Mouse (Mus musculus) layer of hippocampus, postnatal 25 days (tissue): ENCODE data around the gene Plpp1. TPM values are rescaled to one million over a fixed set of nuclear protein-coding genes. Genes with fewer than 3 reads are reported as not detected.
A peak's percentile ranks its signal among the peaks of the same experiment; 100 is the strongest.

Experiments used
- DNase-seq, 2 experiments: peaks; one replicate each; pipeline ENCODE4 v3.0.0; 2022; ENCODE audit warnings: mixed read lengths in 2 of 2, low spot score in 1 of 2; ENCODE audit errors: extremely low spot score in 1 of 2
- total RNA-seq, 2 experiments: library from RNA; stranded (reverse); gene quantifications; 2 replicates each; pipeline ENCODE4 v1.2.3; 2021

The Plpp1 gene
- total RNA-seq, result 10 to 100 TPM; 30.9 to 33.1 TPM

DNA sequence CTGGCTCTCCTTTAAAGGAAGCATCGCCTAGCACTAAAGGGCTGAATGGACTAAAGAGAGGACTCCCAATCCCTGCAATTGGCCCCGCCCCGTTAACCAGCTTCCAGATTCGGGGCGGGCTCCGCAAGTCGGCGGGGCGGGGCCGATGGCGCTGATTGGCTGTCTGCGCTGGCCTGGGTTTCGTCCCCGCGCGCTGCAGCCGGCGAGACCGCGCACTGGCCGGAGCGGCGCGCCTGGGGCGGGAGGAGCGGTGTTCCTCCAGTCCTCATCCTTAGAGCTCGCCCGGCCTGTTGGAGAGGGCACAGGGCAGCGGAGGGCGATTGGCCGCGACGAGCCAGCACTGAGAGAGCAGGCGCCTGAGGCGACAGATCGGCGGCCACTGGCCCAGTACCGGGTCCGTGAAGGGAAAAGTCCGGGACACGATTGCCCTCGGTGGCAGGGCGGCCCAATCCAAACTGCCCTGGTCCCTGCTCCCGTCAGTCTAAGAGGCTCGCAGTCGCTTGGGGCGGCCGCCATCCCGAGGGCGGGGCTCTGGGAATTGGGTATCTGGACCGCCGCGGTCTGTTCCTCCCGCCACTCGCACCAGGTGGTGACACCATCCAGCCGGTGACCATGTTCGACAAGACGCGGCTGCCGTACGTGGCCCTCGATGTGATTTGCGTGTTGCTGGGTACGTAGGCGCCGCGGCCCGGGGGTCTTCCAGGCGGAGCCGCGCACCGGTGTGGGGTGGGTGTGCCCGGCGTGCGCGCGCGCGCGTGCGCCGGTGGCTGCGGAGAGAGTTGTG lies at the start of gene Plpp1:
Plpp1 (plus strand) TSS at position 196 of the 784 bp plus-strand sequence.
- DNase-seq, result peak; percentile 85 to 88

GRCm38 (mm10) chr13:112751454-112752308 lies 48.9 kb upstream of the Plpp1 start:
- DNase-seq, result no peak

DNA sequence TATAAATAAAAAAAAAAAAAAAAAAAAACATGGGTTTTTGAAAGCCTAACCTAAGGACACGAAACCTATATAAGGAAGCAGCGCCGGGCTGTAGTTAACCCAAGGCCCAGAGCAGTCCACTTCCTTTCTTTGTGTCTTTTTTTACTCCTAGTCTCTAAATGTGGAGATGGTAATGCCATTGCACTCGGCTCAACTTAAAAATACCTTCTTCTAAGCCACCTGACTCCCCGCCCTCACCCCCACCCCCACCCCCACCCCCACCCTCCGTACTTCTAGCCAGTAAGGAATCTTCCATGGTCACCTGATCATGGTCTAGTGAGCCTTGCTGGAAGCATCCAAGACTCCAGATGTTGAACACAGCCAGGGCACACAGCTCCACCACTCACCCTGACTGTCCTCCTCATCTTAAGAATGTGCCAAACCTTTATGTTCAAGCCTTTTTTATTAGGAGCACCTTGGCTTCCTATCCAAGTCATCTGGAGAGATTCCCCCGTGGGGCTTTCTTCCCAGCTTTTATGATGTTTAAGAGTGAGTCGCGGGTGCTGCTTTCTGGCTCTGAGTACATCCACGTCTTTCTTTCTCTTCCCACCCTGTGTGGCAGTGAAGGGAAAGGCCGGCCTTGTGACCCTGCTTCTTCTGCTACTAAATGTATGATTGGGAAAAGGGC lies 48.1 kb upstream of the Plpp1 start:
- DNase-seq, result no peak

- DNase-seq, result no peak
Observed at GRCm38 (mm10) chr13:112753522-112753921, 47.1 kb upstream of the Plpp1 start.

- DNase-seq, result no peak
Observed at GRCm38 (mm10) chr13:112754871-112755270, 45.7 kb upstream of the Plpp1 start.

DNA sequence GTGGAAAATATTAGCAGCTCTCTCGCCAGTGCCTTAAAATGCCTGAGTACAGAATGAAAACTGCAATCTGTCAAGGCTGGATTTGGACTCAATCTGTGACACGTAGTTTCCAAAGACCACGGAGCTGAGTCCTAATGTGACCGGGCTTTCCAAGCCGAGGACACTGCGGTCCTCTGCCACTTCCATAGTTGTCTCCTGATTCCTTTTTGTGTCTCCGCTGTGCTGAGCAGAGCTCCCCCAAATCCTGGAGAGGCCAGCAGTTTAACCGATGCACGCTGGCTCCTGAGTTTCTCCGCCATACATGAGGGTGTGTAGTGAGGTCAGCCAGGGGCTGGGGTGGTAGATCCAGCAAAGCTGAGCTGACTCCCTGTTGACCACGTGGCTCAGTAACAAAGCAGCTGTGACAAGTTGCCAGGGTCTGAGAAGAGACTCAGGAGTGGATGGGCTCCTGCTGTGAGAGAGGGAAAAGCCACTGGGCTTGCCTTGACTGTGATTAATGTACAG lies 45.0 kb upstream of the Plpp1 start:
- no peak for DNase-seq

- no peak for DNase-seq
Observed at GRCm38 (mm10) chr13:112757395-112757794, 43.2 kb upstream of the Plpp1 start.

GRCm38 (mm10) chr13:112758546-112759090 lies 42.0 kb upstream of the Plpp1 start:
- no peak for DNase-seq

- DNase-seq, result no peak
Observed at GRCm38 (mm10) chr13:112759364-112759763, 41.2 kb upstream of the Plpp1 start.

GRCm38 (mm10) chr13:112759777-112760537 lies 40.6 kb upstream of the Plpp1 start:
- DNase-seq, result no peak

- no peak for DNase-seq
Observed at GRCm38 (mm10) chr13:112760538-112760881, 40.1 kb upstream of the Plpp1 start.

- DNase-seq, result no peak
Observed at GRCm38 (mm10) chr13:112761787-112762186, 38.8 kb upstream of the Plpp1 start.

- no peak for DNase-seq
Observed at GRCm38 (mm10) chr13:112762548-112762947, 38.0 kb upstream of the Plpp1 start.

GRCm38 (mm10) chr13:112763531-112764091 lies 37.0 kb upstream of the Plpp1 start:
- no peak for DNase-seq

GRCm38 (mm10) chr13:112764556-112764955 lies 36.0 kb upstream of the Plpp1 start:
- no peak for DNase-seq

GRCm38 (mm10) chr13:112765654-112766053 lies 34.9 kb upstream of the Plpp1 start:
- DNase-seq, result no peak

DNA sequence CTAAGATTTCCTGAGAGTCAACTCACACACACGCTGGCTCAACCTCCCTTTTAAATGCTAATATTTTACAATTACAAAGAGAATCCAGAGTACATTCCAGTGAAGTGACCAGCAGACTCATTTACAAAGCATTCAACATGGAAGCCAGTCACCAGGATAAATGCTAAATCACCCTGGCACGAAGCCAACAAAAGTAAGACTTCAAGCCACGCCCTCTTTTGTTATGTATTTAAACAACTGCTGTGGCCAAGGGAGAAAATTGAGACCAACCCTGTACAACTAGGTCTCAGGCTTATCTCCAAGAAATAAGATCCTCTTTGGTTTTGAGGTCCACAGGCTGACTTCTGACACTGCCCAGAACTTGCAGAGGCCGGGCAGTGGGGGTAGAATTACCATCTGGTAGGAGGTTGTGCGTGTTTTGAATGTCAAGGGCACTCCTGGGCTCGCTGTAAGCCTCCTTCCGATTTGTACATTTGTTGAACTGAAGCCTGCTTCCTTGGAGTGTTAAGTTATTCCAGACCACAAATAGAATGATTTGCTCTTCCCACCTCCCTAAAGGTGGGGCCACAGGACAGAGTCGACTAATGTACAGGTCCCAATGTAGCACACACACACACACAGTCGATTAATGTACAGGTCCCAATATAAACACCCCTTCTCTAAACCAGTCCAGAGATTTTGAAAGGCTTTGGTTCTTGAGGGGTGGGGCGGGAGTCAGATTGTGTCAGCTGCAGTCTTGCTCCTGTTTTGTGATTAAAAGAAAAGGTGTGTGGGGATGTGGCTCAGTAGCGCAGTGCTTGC lies 29.9 kb upstream of the Plpp1 start:
- DNase-seq, result no peak

DNA sequence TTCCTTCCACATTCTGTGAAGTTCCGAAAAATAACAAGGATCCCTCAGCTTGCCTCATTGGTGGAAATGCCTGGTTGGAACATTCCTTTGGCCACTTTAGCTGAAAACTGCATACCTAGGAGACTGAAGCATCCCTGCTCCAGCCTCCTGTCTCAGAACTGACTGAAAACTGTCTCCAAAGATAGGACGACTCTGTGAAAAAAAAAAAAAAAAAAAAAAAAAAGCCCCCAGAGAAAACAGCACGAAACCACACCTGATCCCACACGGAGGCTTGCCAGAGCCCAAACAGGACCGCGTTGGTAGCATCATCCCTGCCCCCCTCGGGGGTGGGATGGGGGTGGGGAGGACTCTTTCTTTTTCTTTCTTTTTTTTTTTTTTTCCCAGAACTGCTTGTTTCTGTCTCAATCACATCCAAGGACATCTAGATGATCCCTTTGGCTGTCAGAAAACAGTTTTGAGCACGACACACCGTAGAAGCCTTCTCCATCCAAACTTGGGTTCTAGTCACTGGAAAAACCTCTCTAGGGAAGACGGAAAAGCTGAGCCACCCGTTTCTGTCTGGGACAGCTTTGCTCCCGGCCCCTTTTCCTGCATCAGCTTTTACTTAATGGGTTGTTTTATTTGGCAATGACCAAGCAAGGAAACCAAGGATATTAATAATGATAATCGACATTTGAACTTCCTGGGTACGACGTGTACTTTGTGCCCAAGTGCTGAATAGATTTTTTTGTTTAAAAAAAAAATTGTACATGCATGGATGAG lies 29.0 kb upstream of the Plpp1 start:
- DNase-seq, result no peak
